Mouse (Mus musculus) cerebral cortex, adult 2 months (tissue): ENCODE measurements around the gene Vipr1.

Experiments used
- WGBS: fragments of 180-500 bp; shearing (Covaris S2); methylation state at CpG from one replicate; pipeline ENCODE4 v1.1.7; 2018; 5-methylcytosine and 5-hydroxymethylcytosine counted together

Vipr1 gene

GRCm38 (mm10) chr9:121642401-121643181, at the start of gene Vipr1:
Vipr1 (plus strand) TSS chr9:121642716.
- 1% methylated on average over 70 of the region's 79 CpGs for WGBS

GRCm38 (mm10) chr9:121592948-121593550, 49.5 kb upstream of the Vipr1 start:
- 31% methylated on average over 13 of the region's 13 CpGs for WGBS

- WGBS, result 86% methylated on average over 3 of the region's 3 CpGs
Measured at GRCm38 (mm10) chr9:121593768-121594167, 48.7 kb upstream of the Vipr1 start.

DNA sequence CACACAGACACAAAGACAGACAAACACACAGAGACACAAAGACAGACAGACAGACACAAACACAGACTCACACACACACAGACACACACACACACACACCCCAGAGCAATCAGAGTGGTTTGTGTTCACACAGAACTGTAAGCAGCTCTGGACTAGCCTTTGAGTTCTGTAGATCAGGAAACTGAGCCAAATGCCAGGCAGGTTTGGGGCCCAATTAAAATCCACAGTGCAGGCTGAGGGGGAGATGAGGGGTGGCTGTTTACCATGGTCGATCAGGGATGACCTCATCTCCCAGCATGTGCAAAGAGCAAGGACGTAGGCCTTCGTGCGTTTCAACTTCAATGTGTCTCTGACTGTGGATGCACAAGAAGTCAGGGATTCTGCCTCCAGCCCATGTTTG, 47.7 kb upstream of the Vipr1 start:
- 61% methylated on average over 4 of the region's 4 CpGs for WGBS

DNA sequence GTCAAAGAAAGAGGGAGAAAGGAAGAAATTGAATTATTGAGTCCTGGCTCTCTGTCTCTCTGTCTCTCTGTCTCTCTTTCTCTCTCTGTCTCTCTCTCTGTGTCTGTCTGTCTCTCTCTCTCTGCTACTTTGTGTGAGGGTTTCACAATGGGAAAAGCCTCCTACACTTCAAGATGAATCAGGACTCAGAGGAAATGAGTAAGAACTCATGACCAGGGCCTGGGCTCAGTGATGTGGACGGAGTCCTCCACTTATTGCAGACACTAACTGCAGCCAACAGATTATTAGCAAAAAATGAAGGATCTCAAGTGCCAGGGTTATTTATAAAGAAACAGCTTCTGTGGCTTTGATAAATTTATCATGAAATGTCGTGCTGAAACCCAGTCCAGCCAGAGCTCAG, 44.4 kb upstream of the Vipr1 start:
- 65% methylated on average over 2 of the region's 2 CpGs for WGBS

- 51% methylated on average over 6 of the region's 6 CpGs for WGBS
Measured at GRCm38 (mm10) chr9:121599551-121599950, 43.0 kb upstream of the Vipr1 start.

GRCm38 (mm10) chr9:121600201-121600860, 42.2 kb upstream of the Vipr1 start:
- WGBS, result 16% methylated on average over 13 of the region's 13 CpGs

GRCm38 (mm10) chr9:121600861-121601427, 41.6 kb upstream of the Vipr1 start:
- WGBS, result 14% methylated on average over 6 of the region's 6 CpGs

- 59% methylated on average over 2 of the region's 2 CpGs for WGBS
Measured at GRCm38 (mm10) chr9:121602381-121602780, 40.1 kb upstream of the Vipr1 start.

DNA sequence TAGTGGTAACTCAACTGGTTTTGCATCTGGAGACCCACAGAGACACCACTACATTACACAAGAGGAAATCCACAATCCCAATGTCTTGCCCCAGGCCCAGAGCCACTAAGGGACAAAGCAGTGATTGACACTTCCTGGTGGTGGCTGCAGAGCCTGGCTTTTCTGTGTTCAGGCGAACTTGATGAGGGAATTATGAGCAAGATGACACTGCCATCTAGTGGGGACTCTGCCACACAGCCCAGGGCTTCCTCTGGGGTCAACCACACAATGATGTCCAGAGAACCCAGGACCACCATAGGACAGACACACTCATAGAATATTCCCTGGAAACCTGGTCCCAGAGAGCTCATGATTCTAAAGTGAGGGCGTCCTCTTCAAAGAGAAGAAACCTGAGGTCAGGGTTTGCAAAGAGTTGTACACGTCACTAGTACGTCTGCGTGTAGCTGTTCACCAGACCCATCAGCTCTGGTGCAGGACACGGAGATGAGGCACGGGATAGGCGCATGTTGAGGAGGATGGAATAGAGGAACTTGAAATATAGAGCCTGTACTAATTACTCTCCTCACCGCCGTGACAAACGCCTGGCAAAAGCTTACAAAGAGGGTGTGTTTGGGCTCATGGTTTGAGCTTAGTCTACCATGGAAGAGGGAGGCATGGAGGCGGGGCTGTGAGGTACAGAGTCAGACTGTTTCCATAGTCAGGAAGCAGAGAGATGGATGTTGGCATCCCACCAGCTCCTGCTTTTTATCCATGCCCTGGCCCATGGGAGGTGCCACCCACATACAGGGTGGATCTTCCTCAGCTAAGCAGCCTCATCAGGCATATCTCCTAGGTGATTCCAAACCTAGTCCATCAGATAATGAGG, 36.9 kb upstream of the Vipr1 start:
- 38% methylated on average over 12 of the region's 12 CpGs for WGBS

DNA sequence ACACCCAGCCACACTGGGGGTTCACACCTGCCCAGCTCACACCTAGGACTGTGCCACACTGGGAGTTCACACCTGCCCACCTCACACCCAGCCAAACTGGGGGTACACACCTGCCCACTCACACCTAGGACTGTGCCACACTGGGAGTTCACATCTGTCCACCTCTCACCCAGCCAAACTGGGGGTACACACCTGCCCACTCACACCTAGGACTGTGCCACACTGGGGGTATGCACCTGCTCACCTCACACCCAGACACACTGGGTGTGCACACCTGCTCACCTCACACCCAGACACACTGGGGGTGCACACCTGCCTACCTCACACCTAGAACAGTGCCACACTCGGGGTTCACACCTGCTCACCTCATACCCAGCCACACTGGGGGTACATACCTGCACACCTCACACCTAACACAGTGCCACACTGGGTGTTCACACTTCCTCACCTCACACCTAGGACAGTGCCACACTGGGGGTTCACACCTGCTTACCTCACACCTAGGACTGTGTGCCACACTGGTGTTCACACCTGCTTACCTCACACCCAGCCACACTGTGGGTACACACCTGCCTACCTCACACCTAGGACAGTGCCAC, 35.9 kb upstream of the Vipr1 start:
- WGBS, result 44% methylated on average over 1 of the region's 1 CpGs

DNA sequence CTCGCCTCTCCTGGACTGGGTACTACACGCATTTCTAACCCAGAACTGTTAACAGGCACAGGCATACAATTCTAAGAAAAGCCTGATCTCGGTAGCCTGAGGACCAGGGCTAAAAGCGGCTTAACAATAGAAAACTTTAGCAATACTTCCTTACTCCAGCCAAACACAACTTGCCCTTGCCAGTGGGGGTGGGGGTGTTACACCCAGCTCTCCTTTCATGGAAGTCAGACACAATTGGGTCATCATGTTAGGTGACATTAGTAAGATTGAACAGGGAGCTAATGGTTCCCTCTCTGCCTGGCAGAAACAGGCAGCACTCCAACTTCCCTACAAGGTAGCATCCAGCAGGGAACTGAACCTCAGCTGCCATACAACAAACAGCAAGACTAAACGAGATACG, 33.1 kb upstream of the Vipr1 start:
- whole genome bisulfite sequencing, result 64% methylated on average over 6 of the region's 6 CpGs

GRCm38 (mm10) chr9:121613192-121613591, 29.3 kb upstream of the Vipr1 start:
- WGBS, result 71% methylated on average over 5 of the region's 5 CpGs

- WGBS, result 51% methylated on average over 3 of the region's 3 CpGs
Measured at GRCm38 (mm10) chr9:121616471-121616870, 26.0 kb upstream of the Vipr1 start.

DNA sequence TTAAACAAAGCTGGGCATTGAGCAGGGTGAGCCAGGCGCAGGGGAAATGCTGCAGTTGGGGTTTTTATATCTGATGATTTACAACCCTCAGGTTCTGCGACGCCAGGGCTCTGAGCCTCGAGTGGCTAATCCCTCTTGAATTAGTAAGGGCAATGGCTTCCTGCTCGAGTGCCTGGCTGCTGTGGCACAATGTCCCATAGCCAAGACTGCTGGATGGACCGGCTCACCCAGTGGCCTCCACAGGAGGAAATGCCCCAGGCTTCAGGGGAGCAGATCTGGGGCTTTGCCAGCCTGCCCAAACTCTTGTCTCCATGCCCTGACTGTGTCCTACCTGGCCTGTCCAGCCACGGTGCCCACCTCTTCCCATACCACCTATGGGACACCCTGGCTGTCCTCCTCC, 23.1 kb upstream of the Vipr1 start:
- WGBS, result 77% methylated on average over 7 of the region's 7 CpGs

DNA sequence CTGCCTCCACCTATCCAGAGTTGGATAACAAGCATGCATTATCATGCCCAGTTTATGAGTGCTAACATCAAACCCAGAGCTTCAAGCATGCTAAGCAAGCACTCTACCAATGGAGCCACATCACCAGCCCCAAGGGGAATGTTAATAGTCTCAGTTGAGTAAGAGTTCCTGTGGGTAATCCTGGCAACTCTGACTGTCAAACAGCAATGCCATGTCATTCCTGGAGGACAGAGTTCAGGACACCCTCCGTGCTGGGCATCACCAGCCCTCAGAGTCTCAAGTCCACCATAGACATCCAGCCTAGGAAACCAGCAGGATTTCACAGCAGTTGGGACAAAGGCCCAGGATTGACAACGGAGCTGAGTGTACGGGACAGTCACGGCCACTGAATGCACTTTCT, 19.3 kb upstream of the Vipr1 start:
- WGBS, result 92% methylated on average over 4 of the region's 4 CpGs

DNA sequence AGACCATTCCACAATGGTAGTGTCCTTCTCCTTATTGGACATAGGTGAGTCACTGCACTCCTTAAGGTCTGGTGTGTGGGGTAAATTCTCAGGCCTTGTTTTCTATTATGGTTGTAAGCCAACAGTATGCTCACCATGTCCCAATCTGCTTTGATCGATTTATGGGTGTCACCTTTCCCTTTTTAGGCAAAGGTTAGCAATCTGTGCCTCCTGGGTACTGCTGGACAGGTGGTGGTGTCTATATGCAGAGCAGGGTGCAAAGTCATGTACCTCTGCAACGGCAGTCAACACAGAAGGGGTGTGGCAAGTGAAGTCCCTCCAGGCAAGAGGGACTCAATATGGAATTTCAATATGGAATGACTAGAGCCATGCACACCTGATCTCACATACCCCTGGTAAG, 17.6 kb upstream of the Vipr1 start:
- 81% methylated on average over 2 of the region's 2 CpGs for WGBS

DNA sequence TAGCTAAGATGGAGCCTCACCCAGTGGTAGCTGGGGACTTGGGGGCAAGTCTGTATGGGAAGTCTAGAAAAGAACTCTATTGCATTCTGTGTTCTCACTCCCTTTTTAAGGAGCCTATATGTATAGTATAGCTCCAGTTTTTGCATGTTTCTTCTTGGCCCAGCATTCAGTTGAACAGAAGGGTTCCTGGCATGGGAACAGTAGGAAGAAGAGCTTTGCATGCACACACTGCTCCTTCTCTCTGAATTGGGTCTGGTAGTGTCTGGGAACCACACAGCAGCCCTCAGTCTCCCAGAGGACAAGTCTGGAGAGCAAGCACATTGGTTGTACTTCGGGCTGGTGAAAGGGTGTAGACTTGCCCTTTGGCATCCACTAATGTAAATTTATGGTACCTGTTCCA, 11.9 kb upstream of the Vipr1 start:
- WGBS, result 55% methylated on average over 1 of the region's 1 CpGs

GRCm38 (mm10) chr9:121631946-121632345, 10.6 kb upstream of the Vipr1 start:
- 49% methylated on average over 4 of the region's 4 CpGs for WGBS

DNA sequence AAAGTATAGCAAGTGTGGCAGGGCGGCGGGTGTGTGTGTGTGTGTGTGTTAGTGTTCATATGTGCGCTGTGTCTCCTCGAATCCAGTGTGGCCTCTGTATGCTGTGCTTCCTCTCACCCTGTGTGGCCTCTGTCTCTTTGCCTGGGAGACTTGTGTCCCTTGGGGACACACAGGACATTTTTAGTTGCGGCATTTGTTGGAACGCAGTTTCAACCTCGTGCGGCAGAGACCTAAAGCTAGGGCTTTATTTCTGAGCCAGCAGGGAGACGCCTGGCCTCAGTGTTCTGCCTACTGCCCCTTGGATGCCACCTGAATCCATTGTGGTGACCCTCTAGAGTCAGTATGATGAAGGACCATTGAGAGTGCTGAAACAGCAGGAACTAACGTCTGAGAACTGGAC, 9.6 kb upstream of the Vipr1 start:
- 79% methylated on average over 10 of the region's 10 CpGs for WGBS

- WGBS, result 80% methylated on average over 6 of the region's 6 CpGs
Measured at GRCm38 (mm10) chr9:121633306-121633705, 9.2 kb upstream of the Vipr1 start.
